Mouse (Mus musculus) granulocyte monocyte progenitor cell, adult 5-6 weeks (primary cell): ENCODE data around the gene Lsm14a. TPM values are rescaled to one million over a fixed set of nuclear protein-coding genes. Genes with fewer than 3 reads are reported as not detected.

ENCODE experiments used
- ATAC-seq: replicated peaks from 2 replicates; pipeline ENCODE4 v1.8.0; 2016; ENCODE audit warnings: mild to moderate bottlenecking, moderate TSS enrichment, inconsistent platforms; ENCODE audit not compliant: poor library complexity, severe bottlenecking
- total RNA-seq, 2 experiments: library from RNA; stranded (forward) in 1 of 2; stranded (reverse) in 1 of 2; fragments of 200-712, 200-1000 nt in 1 of 2; fragments of >200 nt in 1 of 2; fragmentation: Nextera tagmentation in 1 of 2; gene quantifications; 2 replicates each; pipeline ENCODE4 v1.2.3; 2014 to 2017

Gene Lsm14a
- total RNA-seq (2014; fragmentation: Nextera tagmentation) (77.6 and 92.1 TPM in 2 replicates), total RNA-seq (2017) (53.5 and 64.4 TPM in 2 replicates)

DNA sequence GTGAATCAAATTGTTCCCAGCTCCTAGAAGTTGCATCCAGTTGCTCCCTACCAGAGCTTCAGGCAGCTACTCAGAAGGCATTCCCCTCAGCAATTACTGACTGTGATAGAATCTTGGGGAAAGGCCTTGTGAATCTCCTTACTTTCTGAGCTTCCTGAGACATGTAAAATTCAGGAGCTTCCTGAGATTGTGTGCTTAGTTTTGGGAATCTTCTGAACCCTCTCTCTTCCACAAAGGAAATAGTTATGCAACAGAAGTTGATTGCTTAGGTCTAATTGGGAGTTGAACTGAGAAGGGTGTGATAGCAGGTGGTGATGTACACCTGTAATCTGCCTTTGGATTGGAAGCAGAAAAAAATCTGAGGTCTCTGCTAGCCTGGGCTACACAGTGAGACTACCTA is at the start of gene Lsm14a:
TSS of gene Lsm14a (minus strand) at position 101 of the 400 bp plus-strand sequence.
- ATAC-seq, result no peak

DNA sequence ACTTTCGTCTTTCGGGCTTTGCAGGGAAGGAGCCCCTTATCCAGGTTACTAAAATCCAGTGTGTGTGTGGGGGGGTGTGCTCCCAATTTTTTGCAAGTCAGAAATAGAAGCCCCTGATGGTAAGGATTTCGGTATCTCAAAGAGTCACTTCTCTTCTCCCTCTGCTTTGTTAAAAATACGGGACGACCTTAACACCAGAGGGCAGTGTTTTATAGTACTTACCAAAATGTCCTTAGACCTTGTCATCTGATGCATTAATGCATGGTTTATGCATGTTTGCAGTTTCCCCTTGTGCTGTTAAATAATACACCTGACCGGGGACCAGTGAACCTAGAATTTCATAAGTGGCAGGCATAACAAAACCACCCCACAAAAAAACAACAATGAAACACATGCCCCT is 45.8 kb upstream of the Lsm14a start:
- ATAC-seq, result no peak

DNA sequence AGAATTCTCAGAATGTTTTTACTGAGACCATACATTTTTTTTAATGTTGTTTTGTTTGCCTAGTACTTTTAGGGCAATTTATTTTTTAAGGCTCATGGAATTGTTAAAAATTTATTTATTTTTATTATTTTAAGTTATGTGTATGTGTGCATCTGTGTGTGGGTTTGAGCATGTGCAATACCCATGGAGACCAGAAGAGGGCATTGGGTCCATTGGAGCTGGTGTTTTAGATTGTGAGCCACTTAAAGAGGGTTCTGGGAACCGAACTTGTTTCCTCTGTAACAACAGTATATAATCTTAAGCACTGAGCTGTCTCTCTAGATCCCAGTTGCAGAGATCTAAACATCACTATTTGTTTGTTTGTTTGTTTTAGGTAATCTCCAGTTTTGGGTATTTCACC is 40.5 kb upstream of the Lsm14a start:
- ATAC-seq, result no peak

DNA sequence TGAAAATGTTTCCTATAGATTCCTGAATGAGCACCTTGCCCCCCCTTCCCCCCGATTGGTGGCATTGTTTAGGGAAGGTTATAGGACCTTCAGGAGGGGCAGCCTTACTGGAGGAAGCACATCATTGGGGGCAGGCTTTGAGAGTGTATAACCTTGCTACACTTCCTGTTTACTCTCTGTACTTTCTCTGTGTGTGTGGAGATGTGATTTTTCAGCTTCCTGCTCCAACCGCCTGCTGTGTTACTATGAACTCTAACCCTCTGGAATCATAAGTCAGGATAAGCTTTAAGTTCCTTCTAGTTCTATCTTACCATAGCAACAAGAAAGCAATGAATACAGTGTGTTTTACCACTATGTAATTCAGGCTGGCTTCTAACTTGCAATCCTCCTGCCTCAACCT is 28.1 kb upstream of the Lsm14a start:
- ATAC-seq, result no peak

DNA sequence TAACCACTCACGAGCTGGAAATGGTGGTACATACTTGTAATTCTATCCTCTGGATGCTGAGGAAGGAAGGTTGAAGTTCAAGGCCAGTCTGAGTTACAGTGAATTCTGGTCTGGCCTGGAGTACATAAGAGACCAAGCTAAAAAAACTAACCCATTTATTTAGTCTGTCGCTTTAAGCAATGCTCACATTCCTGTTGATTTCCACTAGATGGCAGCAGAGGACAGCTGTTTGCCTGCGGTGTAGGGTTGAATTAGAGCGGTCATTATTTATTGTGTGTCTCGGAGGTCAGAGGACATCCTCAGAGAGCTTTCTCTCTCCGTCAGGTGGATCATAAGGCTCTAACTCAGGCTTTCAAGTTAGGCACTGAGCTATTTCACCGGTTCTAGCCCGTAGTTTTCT is 14.4 kb upstream of the Lsm14a start:
- peak; percentile 94 for ATAC-seq

DNA sequence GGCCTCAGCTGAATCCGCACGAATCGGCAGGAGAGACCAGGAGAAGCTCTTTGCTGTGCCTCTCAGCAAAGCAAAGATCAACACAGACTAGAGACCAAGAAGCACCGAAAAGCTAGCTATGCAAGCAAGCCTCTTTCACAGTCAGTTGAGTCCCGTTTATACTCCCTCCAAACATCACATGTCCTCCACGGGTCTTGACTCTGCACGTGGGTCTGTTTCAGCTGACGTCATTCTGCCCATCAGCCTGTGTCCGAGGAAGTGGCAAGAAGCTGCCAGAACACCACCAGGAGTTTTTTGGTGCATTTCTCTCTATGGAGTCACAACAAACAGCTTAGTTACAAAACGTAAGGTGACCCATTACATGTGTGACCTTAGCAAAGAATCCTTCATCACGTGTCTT is 10.8 kb upstream of the Lsm14a start:
- ATAC-seq, result no peak

DNA sequence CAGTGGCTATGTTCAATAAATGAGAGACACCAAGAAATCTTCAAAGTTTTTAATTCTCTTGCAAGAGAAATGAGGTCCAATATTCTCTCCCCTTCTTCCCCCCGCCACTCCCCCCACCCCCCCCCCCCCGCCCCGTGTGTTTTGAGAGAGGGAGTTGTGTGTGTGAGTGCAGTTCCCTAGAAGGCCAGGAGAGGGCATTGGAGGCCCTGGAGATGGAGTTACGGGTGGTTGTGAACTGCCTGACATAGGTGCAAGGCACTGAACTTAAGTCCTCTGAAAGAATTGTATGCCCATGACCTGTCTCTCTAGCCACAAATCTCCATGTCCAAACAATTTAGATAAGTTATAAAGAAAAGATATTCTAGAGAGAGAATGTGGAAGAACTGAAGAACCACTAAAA is 7.0 kb upstream of the Lsm14a start:
- peak; percentile 62; the same call in 1 of the 2 replicates for ATAC-seq

DNA sequence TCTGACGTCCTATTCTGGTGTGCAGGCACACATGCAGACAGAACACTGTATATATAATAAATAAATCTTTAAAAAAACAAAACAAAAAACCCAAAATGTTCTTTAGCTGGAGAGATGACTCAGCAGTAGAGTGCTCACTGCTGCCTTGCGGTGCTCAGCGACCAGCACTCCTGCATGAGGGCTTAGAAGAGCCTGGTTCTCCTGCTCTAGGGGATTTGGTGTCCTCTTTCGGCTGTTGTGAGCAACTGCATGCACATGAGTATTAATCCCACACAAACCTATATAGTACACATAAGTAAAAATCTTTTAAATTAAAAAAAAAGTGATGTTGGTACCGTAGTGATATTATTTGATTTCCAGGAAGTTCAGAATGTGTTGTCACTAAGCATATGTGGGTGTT is 5.7 kb upstream of the Lsm14a start:
- peak; percentile 66 for ATAC-seq

DNA sequence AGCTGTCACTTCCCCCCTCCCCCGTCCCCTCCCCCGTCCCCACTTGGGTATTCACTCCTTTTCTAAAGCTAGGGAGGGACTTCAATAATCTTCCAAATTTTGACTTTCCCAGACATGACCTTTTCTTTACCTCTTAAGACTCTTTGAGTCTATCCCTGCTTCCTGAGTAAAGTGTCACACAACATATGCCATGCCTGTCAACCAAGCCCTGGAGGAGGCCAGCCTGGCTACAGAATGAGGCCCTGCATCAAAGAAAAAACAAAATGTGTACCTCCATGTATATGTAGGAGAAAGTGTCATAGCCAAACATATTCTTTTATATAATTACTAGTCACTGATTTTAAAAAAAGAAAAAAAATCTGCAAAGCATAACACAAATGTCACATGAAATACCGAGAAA is 3.7 kb upstream of the Lsm14a start:
- no peak for ATAC-seq

DNA sequence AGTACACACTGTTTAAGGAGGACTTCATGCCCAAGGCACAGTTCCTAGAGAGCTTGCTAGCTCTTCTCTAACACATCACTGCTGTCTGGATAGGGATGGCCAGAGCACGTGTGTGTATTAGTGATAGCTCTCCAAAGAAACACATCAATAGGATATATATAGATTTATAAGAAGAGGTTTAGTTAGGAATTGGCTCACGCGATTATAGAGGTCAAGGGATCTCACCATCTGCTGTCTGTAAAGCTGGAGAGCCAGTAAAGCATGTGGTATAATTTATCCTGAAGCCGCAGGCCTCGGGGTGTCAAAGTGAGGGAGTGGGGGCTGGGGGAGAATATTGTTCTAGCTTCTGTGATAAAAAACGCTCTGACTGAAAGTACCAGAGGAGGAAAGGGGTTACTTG is 2.6 kb upstream of the Lsm14a start:
- no peak for ATAC-seq

DNA sequence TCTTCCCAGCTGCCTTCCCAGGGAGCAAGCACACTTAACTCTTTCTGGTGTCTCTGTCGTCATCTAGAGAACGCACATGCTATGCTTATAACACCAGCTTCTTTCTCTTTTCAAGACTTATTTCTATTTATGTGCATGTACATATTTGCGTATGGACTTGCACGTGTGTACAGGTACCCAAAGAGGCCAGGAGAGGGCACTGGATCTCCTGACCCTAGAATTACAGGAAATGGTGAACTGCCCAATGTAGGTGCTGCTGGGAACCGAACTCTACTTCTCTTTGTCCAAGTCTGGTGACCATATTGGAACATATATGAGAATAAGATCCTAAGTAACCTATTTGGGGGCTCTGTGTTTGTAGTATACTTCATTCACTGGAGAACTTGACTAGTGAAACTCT is 1.5 kb upstream of the Lsm14a start:
- ATAC-seq, result no peak

DNA sequence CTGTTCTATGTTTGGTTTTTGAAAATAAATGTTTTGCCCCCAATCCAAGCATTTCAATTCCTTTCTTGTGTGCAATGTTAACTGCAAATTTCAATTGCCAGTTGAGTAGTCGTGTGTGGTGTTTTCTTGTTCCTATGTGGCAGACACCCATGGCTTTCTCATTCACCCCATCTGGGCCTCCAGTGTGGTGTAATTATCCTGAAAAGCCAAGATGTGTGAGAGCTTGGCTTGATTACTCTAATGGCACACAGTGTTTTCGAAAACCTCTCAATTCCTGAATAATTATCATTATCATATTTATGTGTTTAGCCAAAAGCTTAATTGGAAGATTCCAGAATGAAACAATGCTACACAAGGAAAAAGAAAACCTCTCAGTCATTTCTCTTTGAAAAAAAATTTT is 976 bp upstream of the Lsm14a start:
- no peak for ATAC-seq

DNA sequence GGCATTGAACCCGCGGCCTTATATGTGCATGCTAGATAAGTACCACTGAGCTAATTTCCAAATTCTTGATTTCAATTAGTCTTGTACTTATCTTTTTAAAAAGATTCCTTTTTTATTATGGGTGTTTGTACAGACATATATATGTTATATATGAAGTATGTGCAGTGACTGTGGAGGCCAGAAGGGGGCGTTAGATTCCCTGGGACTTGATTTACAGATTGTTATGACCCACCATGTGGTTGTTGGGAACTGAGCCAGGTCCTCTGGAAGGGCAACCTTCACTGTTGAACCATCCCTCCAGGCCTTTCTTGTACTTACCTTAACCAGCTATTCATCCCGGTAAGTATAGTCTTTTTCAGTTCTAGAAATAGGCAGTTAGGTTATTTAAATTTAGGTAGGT is 780 bp downstream of the Lsm14a start:
- ATAC-seq, result no peak

DNA sequence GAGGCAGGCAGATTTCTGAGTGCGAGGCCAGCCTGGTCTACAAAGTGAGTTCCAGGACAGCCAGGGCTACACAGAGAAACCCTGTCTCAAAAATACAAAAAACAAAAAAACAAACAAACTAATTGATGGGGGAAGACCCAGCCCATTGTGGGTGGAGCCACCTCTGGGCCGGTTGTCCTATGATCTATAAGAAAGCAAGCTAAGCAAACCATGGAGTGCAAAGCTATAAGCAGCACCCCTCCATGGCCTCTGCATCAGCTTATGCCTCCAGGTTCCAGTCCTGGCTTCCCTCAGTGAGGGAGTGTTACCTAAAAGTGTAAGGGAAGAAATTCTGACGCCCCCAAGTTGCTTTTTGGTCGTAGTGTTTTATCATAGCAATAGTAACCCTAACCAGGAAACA is 1.4 kb downstream of the Lsm14a start:
- no peak for ATAC-seq

DNA sequence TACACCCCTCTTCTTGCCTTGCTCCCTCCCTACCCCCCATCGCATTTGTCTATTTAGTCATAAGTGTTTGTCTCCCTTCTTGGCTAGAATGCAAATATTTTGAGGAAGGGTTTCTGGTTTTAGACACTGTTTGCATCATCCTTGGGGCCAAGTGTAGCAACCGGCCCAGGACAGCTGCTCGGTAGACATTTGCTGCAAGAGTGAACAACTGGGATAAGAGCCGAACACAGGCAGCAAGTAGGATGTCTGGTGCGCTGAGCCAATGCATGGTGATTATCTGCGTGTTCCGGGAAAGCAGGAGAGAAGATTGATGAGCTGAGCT is 2.3 kb downstream of the Lsm14a start:
- ATAC-seq, result peak; percentile 53

DNA sequence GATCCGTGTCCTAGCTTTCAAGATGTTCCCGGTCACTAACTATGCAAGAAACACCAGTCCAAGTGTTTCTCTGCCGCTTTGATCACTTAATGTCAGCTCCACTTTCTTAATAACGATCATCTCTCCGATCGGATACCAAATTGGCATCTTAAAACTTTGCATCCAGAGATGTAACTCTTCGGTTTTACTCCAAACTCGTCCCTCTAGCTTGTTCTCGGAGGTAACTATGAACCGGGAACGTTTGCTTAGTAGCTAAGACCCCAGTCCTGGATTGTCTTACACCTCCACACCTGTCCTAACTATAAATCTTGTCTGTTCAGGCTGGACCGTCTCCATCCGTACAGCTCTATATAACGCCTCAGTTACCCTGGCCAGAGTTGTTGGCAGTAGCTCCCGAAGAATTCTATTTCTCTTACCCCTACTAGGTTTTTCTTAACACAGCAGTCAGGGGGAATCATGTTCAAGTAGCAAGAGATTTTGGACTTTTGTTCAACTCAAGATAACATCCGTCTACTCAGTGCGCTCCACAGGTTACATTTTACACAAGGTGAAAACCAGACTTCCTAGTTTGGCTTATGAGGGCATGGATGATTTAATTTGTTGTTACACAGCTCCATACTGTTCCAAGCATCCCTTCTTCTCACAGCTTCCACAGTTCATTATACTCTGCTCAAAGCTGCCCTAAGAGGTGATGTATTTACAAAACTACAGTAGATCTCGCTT is 2.8 kb downstream of the Lsm14a start:
- ATAC-seq, result no peak

DNA sequence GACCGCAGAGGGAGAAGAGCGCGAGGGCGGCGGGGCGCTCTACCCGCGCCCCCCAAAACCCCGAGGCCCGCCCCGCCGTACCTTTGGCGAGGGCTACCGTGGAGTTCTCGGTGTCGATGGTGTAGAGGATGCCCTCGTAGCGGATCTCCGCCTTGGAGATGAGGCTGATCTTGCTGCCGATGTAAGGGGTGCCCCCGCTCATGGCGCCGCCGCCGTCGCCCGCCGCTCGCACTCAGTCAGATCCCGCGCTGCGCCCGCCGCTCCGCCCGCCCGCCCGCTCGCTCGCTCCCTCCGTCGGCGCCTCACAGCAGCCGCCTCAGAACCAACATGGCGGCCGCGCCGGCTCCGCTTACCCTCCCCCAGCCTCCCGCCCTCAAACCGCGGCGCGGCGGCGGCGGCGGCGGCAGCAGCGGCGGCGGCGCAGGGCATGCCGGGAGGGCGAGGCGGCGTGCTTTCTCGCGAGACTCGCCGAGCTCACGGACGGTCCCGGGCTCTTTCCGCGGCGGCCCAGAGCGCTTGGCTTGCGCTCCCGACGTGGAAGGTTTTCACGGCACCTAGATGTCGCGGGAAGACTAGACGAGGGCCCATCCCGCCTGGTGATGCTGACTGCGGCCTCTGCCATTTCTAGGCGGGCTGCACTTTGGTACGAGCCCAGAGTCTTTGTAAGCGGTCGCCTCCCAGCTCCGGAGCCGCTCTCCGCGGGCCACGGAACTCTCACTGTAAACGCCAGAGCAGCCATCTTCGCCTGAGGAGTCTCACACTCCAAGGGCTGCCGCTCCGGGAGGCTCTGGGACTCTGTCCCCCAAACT is 3.6 kb downstream of the Lsm14a start:
- peak; percentile 77 for ATAC-seq

DNA sequence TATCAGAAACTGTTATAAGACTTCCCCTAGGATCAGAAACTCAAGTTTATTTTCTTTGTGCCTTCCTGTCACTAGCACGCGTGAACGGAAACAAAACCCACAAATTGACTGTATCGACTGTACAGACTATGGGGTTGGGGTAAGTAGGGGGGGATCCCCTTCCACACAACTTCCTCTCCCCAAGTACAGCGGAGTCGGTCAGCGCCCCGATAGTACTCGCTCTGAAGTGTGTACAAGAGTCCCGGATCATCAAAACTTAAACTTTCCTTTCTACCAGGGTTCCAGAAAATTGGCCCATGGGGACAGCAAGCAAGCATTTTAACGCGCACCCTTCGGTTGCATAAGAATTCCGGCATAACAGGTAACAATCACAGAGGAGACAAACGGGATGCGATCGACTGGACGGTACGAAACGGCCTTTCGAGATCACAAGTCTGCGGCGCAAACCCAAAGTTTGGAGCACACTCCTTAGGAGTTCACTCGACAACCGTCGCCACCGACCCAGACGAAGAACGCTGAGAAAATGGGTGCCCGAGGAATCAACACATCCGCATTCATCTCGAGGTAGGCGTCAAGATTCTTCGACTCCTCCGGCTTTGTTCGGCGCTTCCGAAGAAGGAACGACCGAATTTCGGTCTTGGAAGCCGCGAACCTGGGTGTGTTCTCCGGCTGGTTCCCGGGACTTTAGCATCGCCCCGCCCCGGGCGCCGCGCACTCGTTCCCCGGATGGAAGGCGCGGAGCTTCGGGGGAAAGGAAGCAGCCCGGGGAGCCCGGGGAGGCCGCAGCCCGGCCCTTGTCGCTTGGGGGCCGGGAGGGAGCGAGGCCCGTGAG is 4.5 kb downstream of the Lsm14a start:
- ATAC-seq, result peak; percentile 45

DNA sequence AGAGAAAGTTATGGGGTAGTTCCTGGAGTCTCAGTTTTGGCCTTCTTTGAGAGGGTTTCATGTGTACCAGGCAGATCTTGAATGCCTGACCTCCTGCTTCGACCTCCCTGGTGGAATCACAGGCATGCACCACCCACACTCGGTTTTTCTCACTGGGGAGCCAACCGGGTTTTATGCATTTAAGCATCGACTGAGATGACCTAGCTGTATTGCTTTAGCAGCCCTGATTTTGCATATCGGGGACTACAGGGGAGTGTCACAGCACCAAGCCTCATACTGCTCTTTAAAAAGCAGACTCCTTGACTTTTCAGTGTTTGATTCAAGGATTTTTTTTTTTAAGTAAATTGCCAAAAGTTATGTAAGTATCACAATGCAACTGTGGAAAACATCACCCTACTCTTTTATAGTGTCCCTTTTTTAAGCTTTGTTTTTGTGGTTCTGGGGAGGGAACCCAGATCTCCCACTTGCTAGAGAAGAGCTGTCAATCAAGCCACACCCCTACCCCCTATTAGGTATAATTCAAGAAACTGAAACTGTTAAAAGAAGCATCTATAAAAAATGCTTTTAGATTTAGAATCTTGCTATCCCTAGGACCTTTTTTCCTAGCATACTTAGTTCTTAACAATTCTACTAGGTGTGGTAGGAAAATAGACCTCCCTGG is 5.2 kb downstream of the Lsm14a start:
- ATAC-seq, result no peak

DNA sequence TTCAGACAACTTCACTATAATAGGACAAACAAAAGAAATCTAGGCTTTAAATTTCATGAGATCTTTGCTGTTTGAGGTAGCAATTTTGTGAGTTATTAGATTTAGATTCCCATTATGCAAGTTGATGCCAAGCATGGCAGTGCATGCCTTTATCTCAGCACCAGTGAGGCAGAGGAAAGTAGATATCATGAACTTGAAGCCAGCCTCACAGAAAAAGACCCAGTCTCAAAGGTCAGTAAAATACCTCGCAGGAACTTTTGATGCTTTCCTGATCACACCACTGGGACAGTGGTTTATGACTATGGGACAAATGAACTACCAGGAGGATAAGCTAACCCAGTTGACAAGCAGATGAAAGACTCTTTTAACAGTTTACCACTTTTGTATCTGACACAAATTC is 10.3 kb downstream of the Lsm14a start:
- ATAC-seq, result no peak

DNA sequence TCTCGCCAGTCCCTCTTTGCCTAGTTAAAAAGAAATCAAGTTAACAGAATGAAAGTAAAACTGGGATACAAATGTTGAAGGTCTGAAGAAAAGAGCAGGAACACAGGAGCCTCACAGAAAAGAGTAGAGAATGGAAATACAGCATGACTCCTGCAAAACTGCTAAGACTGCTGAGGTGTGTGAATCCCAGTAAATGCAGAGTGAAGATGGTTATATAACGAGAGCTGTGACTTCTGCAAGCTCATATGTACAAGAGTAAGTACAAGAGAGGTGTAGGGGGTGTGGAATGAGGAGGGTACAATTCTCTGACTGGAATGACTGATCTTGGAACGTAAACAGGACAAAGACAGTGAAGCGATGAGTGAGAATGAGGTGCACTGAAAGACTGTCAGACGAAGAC is 11.4 kb downstream of the Lsm14a start:
- ATAC-seq, result no peak
